Mouse (Mus musculus) intestine, embryonic 16.5 days (tissue): ENCODE measurements at regions not wholly inside any gene's neighbourhood (a gene's known extent, or its start where the extent isn't known, plus 50 kb on each side); places are given as distances from the start of the nearest gene placed in this dataset.

Experiments used
- ATAC-seq: fragments of 200-750 bp; cut with Nextera tagmentation; 2 replicates; pipeline ENCODE4 v1.8.0; 2017; ENCODE audit warnings: moderate TSS enrichment, moderate library complexity
- H3K27ac ChIP-seq: fragments of 300-500 bp; sonication (generic); 2 replicates; pipeline ENCODE4 v1.5.1; 2014; ENCODE audit warnings: mild to moderate bottlenecking, low read length
- H3K27me3 ChIP-seq: fragments of 300-500 bp; sonication (generic); replicated peaks from 2 replicates; pipeline ENCODE4 v1.6.1; 2014; ENCODE audit warnings: low read length, control low read depth, mixed read lengths; ENCODE audit not compliant: control insufficient read depth, insufficient read depth
- H3K36me3 ChIP-seq: fragments of 300-500 bp; sonication (generic); 2 replicates; pipeline ENCODE4 v1.6.1; 2014; ENCODE audit warnings: low read length, control low read depth; ENCODE audit not compliant: control insufficient read depth, insufficient read depth
- H3K4me1 ChIP-seq: fragments of 300-500 bp; sonication (generic); 2 replicates; pipeline ENCODE4 v1.6.1; 2014; ENCODE audit warnings: low read length, control low read depth, mixed read lengths; ENCODE audit not compliant: control insufficient read depth, insufficient read depth
- H3K4me2 ChIP-seq: fragments of 300-500 bp; sonication (generic); 2 replicates; pipeline ENCODE4 v1.6.1; 2014; ENCODE audit warnings: low read depth, low read length, control low read depth
- H3K4me3 ChIP-seq: fragments of 300-500 bp; sonication (generic); 2 replicates; pipeline ENCODE4 v1.5.1; 2014; ENCODE audit warnings: mild to moderate bottlenecking, low read length
- H3K9ac ChIP-seq: fragments of 300-500 bp; sonication (generic); 2 replicates; pipeline ENCODE4 v1.6.1; 2014; ENCODE audit warnings: low read depth, low read length
- H3K9me3 ChIP-seq: fragments of 300-500 bp; sonication (generic); 2 replicates; pipeline ENCODE4 v1.6.1; 2016; ENCODE audit warnings: low read length, control low read depth; ENCODE audit not compliant: control insufficient read depth
- WGBS: fragments of 180-500 bp; shearing (Covaris S2); extraction: QIAGEN DNeasy Blood & Tissue Kit; methylation state at CpG from one replicate; pipeline ENCODE4 v1.1.7; 2014; 5-methylcytosine and 5-hydroxymethylcytosine counted together

DNA sequence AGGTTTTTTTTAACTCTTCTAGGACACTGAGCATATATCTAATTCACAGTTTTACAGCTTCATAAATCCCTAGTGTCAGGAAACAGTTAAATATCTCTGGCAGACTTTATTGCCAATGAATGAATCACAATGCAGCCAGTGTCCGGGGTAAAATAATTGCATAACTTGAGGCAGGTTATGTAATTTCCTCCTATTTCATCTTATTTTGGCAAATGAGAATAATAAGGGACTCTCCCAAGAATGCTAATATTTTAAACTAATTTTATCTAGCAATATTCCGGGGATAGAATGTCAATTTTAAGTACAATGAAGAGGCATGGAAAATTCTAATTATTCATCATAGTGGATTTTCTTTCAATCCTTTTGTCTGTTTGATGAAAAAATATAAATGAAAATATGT is 2740.6 kb downstream of the Gm37988 start:
- no peak overlapping the region for H3K4me3 ChIP-seq
- H3K36me3 ChIP-seq = no peaks in the 10 kb centered on the region
- ATAC-seq = no peak
- no peak overlapping the region for H3K4me2 ChIP-seq
- no peak overlapping the region for H3K27ac ChIP-seq
- no peak overlapping the region for H3K9ac ChIP-seq
- no peaks in the 10 kb centered on the region for H3K4me1 ChIP-seq
- WGBS = 51% methylated on average over 2 of the region's 2 CpGs
- H3K9me3 ChIP-seq = no peaks in the 10 kb centered on the region
- H3K27me3 ChIP-seq = no peaks in the 10 kb centered on the region

DNA sequence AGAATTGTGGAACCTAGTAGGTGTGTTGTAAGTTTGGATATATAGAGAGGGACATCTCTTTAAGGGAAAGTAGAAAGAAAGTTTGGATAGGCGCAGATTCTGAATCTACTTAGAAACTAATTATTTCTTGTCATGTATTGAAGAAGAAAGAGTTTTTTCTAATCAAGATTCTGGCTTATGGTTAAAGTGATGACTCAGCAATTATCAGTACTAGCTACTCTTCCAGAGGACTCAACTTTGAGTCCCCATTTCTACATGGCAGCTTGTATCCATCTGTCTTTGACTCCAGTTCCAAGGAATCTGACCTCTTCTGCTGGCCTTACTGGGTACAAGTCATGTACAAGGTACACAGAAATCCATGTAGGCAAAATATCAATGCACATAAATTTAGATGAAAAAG is 2767.1 kb downstream of the Gm37988 start:
- Histone ChIP-seq H3K27ac (no peak overlapping the region), H3K36me3 (no peaks in the 10 kb centered on the region), H3K4me2 (no peak overlapping the region), H3K4me3 (no peak overlapping the region), H3K9ac (no peak overlapping the region), H3K9me3 (no peaks in the 10 kb centered on the region), H3K4me1 (no peaks in the 10 kb centered on the region), H3K27me3 (no peaks in the 10 kb centered on the region)
- WGBS = 94% methylated on average over 1 of the region's 1 CpGs
- no peak for ATAC-seq

DNA sequence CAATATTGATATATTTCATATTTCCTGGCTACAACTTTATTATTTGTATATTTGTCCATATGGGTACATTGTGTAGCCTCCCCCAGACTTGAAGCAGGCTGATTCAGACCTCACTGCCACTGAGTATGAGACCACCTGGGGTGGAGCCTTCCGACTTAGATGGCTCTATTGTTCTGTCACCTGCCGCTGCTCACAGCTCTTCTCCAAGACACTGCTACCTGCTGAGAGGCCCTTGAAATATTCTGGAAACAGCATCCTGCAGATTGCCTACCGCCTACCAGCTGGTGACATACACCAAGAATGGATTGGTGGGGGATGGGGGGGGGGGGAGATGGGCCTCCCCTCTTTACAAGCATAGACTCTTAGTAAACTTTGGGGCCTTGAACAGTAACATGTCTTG is 2778.7 kb downstream of the Gm37988 start:
- H3K4me3 ChIP-seq = no peak overlapping the region
- no peaks in the 10 kb centered on the region for H3K27me3 ChIP-seq
- H3K4me2 ChIP-seq = no peak overlapping the region
- WGBS = 62% methylated on average over 3 of the region's 3 CpGs
- no peak overlapping the region for H3K27ac ChIP-seq
- H3K9ac ChIP-seq = no peak overlapping the region
- no peaks in the 10 kb centered on the region for H3K9me3 ChIP-seq
- no peaks in the 10 kb centered on the region for H3K4me1 ChIP-seq
- H3K36me3 ChIP-seq = no peaks in the 10 kb centered on the region
- ATAC-seq = no peak

DNA sequence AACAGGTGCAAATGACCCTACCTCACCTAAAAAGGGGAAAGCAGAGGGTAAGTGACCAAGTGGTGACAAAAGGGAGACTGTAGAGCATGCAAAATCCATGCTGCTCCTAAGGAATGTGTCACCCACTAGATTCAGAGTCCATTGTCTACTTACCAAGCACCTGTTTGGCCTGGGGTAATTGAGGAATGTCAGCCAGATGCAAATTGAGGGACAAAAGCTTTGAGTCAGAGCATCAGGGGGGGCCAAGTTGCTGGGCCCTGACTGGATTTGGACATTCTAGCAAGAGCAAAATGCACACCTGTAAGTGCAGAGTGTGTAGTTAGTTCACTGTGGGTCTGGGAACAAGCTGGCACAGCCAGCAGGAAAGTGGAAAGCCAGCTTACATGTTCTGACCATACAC is 2783.6 kb downstream of the Gm37988 start:
- no peaks in the 10 kb centered on the region for H3K27me3 ChIP-seq
- no peak overlapping the region for H3K4me3 ChIP-seq
- no peaks in the 10 kb centered on the region for H3K4me1 ChIP-seq
- H3K36me3 ChIP-seq = no peaks in the 10 kb centered on the region
- no peak overlapping the region for H3K9ac ChIP-seq
- no peaks in the 10 kb centered on the region for H3K9me3 ChIP-seq
- ATAC-seq = no peak
- no peak overlapping the region for H3K4me2 ChIP-seq
- H3K27ac ChIP-seq = no peak overlapping the region
